Mouse (Mus musculus) neural tube, embryonic 10.5 days (tissue): ENCODE measurements at regions not wholly inside any gene's neighbourhood (a gene's known extent, or its start where the extent isn't known, plus 50 kb on each side); places are given as distances from the start of the nearest gene placed in this dataset.
A peak's percentile ranks its signal among the peaks of the same experiment; 100 is the strongest.
"Not testable (repeated sequence)": the region's sequence is repeated elsewhere in the genome, so short reads cannot be mapped to it uniquely, and the experiment has no call there.

Experiments
- DNase-seq: peaks from one replicate; pipeline ENCODE4 v3.0.0-alpha.2; 2017; ENCODE audit warnings: low spot score; ENCODE audit errors: extremely low spot score

GRCm38 (mm10) chr13:88459474-88460173 is 361.6 kb upstream of the Edil3 start:
- no peak for DNase-seq

- DNase-seq, result no peak
These were observed 331.2 kb upstream of the Edil3 start for GRCm38 (mm10) chr13:88490104-88490503.

GRCm38 (mm10) chr13:88510850-88511554 is 310.3 kb upstream of the Edil3 start:
- no peak for DNase-seq

GRCm38 (mm10) chr13:88534796-88535195 is 286.5 kb upstream of the Edil3 start:
- no peak for DNase-seq

GRCm38 (mm10) chr13:88554504-88554903 is 266.8 kb upstream of the Edil3 start:
- DNase-seq, result no peak

- DNase-seq, result no peak
These were observed 256.3 kb upstream of the Edil3 start for GRCm38 (mm10) chr13:88564978-88565377.

- no peak for DNase-seq
These were observed 219.0 kb upstream of the Edil3 start for GRCm38 (mm10) chr13:88602244-88602643.

GRCm38 (mm10) chr13:88610610-88611009 is 210.7 kb upstream of the Edil3 start:
- no peak for DNase-seq

GRCm38 (mm10) chr13:88613231-88613630 is 208.0 kb upstream of the Edil3 start:
- no peak for DNase-seq

- DNase-seq, result no peak
These were observed 171.1 kb upstream of the Edil3 start for GRCm38 (mm10) chr13:88650135-88650534.

GRCm38 (mm10) chr13:88651036-88651435 is 170.2 kb upstream of the Edil3 start:
- DNase-seq, result no peak

GRCm38 (mm10) chr13:88655030-88655429 is 166.2 kb upstream of the Edil3 start:
- no peak for DNase-seq

- DNase-seq, result no peak
These were observed 145.4 kb upstream of the Edil3 start for GRCm38 (mm10) chr13:88675835-88676234.

GRCm38 (mm10) chr13:88704526-88704925 is 116.7 kb upstream of the Edil3 start:
- DNase-seq, result peak; percentile 41

- not testable (repeated sequence) for DNase-seq
These were observed 91.6 kb upstream of the Edil3 start for GRCm38 (mm10) chr13:88729626-88730025.

- DNase-seq, result no peak
These were observed 71.4 kb upstream of the Edil3 start for GRCm38 (mm10) chr13:88749916-88750315.
